In the genomic region with DNA sequence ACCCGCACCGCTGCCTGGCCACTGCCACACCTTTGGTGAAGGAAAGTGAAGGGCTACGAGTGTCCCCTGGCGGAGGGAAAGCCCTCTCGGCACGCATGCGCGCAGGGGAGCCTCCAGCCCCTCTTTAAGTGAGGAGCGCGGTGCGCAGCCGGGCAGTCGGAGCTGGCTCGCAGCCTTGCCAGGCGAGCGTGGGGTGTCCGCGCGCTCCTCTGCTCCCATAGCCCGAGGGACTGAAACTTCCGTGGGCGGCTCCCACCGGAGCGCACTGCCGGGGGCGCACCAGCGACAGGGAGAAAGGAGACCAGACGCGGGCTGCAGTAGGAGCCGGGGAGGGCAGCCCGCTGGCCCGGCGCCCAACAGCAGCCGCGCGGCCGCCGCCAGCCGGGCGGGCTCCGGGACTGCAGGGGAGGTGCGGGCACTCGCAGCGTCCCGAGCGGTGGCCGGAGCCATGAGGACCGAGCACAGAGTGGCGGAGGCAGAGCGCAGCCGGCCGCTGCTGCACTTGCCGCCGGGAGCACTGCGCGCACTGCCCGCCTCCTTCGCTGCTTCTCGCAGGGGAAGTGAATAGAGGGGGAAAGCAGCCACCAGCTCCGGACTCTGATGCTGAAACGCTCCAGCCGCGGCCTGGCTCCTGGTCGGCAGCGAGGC, we compare ENCODE assay signal across 8 mouse cellular contexts. TPM values are rescaled to one million over a fixed set of nuclear protein-coding genes. Genes with fewer than 3 reads are reported as not detected.
DNase-seq lines count a peak whose midpoint lies in the region; ATAC-seq and TF ChIP-seq lines count a peak whose summit lies in the region.

TSS of gene Shisa2 (plus strand) at position 151 of the 648 bp plus-strand sequence.

- WGBS in lung, embryonic 15.5 days, result under 1% methylated on average over 57 of the region's 65 CpGs

- peak within 1 kb of the TSS; percentile 60 for H3K4me3 ChIP-seq in ES-Bruce4 (ENCODE audit: low read depth, low read length)
- peak within 1 kb of the TSS; percentile 63 for H3K4me3 ChIP-seq in lung, embryonic 15.5 days

- no peak for TF ChIP-seq POLR2A in ES-Bruce4 (IDR thresholded peaks at IDR 0.05; ENCODE audit: insufficient read depth, low read length)

- no peak within 1 kb of the TSS for H3K27ac ChIP-seq in ES-Bruce4 (ENCODE audit: insufficient read depth, low read length)
- H3K27ac ChIP-seq in lung, embryonic 15.5 days, result peak within 1 kb of the TSS; percentile 80

- TF ChIP-seq CTCF in ES-Bruce4 (IDR thresholded peaks at IDR 0.05; ENCODE audit: low read depth, low read length), result peak; percentile 37

- peak; percentile 71 to 73 for ATAC-seq in hematopoietic stem cell, adult 5-6 weeks (replicated peaks in 1 of 2; ENCODE audit: insufficient read depth in 1 of 2, low FRiP score in 2 of 2, low TSS enrichment in 1 of 2, low read depth in 1 of 2, poor library complexity in 2 of 2, severe bottlenecking in 2 of 2)
- ATAC-seq in lung, embryonic 15.5 days (ENCODE audit: borderline replicate concordance, extremely low read depth, low FRiP score, low TSS enrichment), result peak; percentile 82

- peaks cover 2% of the 10 kb centered on the region for H3K4me1 ChIP-seq in ES-Bruce4 (ENCODE audit: control insufficient read depth, insufficient read depth, low read length)
- peaks cover 23% of the 10 kb centered on the region for H3K4me1 ChIP-seq in lung, embryonic 15.5 days

- peak within 1 kb of the TSS; percentile 91 for H3K4me2 ChIP-seq in lung, embryonic 15.5 days

- H3K9ac ChIP-seq in ES-Bruce4 (ENCODE audit: low read depth, poor library complexity, severe bottlenecking), result peak within 1 kb of the TSS; percentile 46
- peak within 1 kb of the TSS; percentile 56 for H3K9ac ChIP-seq in lung, embryonic 15.5 days

- TF ChIP-seq EP300 in ES-Bruce4 (IDR thresholded peaks at IDR 0.05; ENCODE audit: insufficient read depth, low read depth, low read length), result no peak

- H3K9me3 ChIP-seq in ES-Bruce4 (replicated peaks; ENCODE audit: control insufficient read depth, insufficient read depth, low read length, poor library complexity, severe bottlenecking), result no peaks in the 10 kb centered on the region
- H3K9me3 ChIP-seq in lung, embryonic 15.5 days, result no peaks in the 10 kb centered on the region

- peak; percentile 23 for DNase-seq in cerebellum, adult 9-11 months
- peak; percentile 55 to 56 for DNase-seq in frontal cortex, postnatal 14 days (ENCODE audit: low spot score in 2 of 2)
- DNase-seq in layer of hippocampus, postnatal 10 days (ENCODE audit: low spot score in 2 of 2), result peak; percentile 74 to 81
- DNase-seq in ovary, postnatal 14 days (ENCODE audit: low spot score), result peak; percentile 66
- peak; percentile 68 to 69 for DNase-seq in urinary bladder, adult 18-20 months (ENCODE audit: low spot score in 2 of 2)

- no peaks in the 10 kb centered on the region for H3K36me3 ChIP-seq in ES-Bruce4 (ENCODE audit: control insufficient read depth, insufficient read depth, low read length, poor library complexity, severe bottlenecking)
- H3K36me3 ChIP-seq in lung, embryonic 15.5 days, result 0 out of 2 replicates have a peak, but pooled peaks cover 3% of the 10 kb centered on the region

- H3K27me3 ChIP-seq in ES-Bruce4 (ENCODE audit: control insufficient read depth, insufficient read depth, low read length, poor library complexity, severe bottlenecking), result no peaks in the 10 kb centered on the region; the same call in 1 of the 2 replicates
- peaks cover 12% of the 10 kb centered on the region; the same call in 1 of the 2 replicates for H3K27me3 ChIP-seq in lung, embryonic 15.5 days

RNA-seq across cellular contexts. Expression of gene Shisa2, which starts in this region (rescaled TPM):
- polyA plus RNA-seq in ES-Bruce4 (2011; ENCODE audit: insufficient read depth, insufficient read length, low read depth, missing spikeins), result 2.3 and 2.5 TPM in 2 replicates
- total RNA-seq in hematopoietic stem cell, adult 5-6 weeks (2017), result 0.79 TPM in 1 of 2 replicates, not detected in the other
- 1 to 10 TPM; 4.1 to 4.3 TPM for total RNA-seq in layer of hippocampus, postnatal 10 days (2021)
- 13.9 and 14.0 TPM in 2 replicates for polyA plus RNA-seq in lung, embryonic 15.5 days (2015; fragmentation: Nextera tagmentation; extraction: Ambion mirVana)

Comparison
In these comparisons a context has a peak if more than half of its experiments do, and no peak if none do; other contexts are left out.
1. Peak in ATAC-seq in hematopoietic stem cell, adult 5-6 weeks; RNA of the gene not detected or under 1 TPM.
2. DNase-seq: peak in every context shown above with its lines; median percentile 78 in layer of hippocampus, postnatal 10 days; 68 in urinary bladder, adult 18-20 months; 66 in ovary, postnatal 14 days; 56 in frontal cortex, postnatal 14 days; 23 in cerebellum, adult 9-11 months.